Mouse (Mus musculus): ENCODE data around the gene Hp1bp3. TPM values are rescaled to one million over a fixed set of nuclear protein-coding genes. Genes with fewer than 3 reads are reported as not detected.

The Hp1bp3 gene
- polyA plus RNA-seq, 1 experiment, result 138 TPM

- no peak for DNase-seq (ENCODE audit: low spot score)
These were observed 6.3 kb downstream of the Hp1bp3 start for GRCm38 (mm10) chr4:138222396-138222795.

- DNase-seq (ENCODE audit: low spot score), result no peak
These were observed 7.5 kb downstream of the Hp1bp3 start for GRCm38 (mm10) chr4:138223623-138224022.

- no peak for DNase-seq (ENCODE audit: low spot score)
These were observed 30.9 kb downstream of the Hp1bp3 start for GRCm38 (mm10) chr4:138246756-138247665.

- peak; percentile 44 for DNase-seq (ENCODE audit: low spot score)
These were observed 34.2 kb downstream of the Hp1bp3 start, which contains the start of the genes Sh2d5 and Kif17 for GRCm38 (mm10) chr4:138250088-138250960. Gene Sh2d5 (plus strand): TSS chr4:138250403. Gene Kif17 (plus strand): TSS chr4:138250435.

- DNase-seq (ENCODE audit: low spot score), result no peak
These were observed 35.7 kb downstream of the Hp1bp3 start for GRCm38 (mm10) chr4:138251819-138252218.

- DNase-seq (ENCODE audit: low spot score), result no peak
These were observed 36.1 kb downstream of the Hp1bp3 start for GRCm38 (mm10) chr4:138252231-138252630.

- DNase-seq (ENCODE audit: low spot score), result no peak
These were observed 41.1 kb downstream of the Hp1bp3 start for GRCm38 (mm10) chr4:138257116-138257687.

GRCm38 (mm10) chr4:138258663-138259062, 42.6 kb downstream of the Hp1bp3 start:
- no peak for DNase-seq (ENCODE audit: low spot score)

- DNase-seq (ENCODE audit: low spot score), result no peak
These were observed 43.4 kb downstream of the Hp1bp3 start for GRCm38 (mm10) chr4:138259482-138259881.

GRCm38 (mm10) chr4:138261843-138262681, 46.0 kb downstream of the Hp1bp3 start:
- DNase-seq (ENCODE audit: low spot score), result peak; percentile 78

- no peak for DNase-seq (ENCODE audit: low spot score)
These were observed 51.8 kb downstream of the Hp1bp3 start for GRCm38 (mm10) chr4:138267869-138268268.

GRCm38 (mm10) chr4:138272011-138272997, 56.2 kb downstream of the Hp1bp3 start:
- no peak for DNase-seq (ENCODE audit: low spot score)

- no peak for DNase-seq (ENCODE audit: low spot score)
These were observed 62.2 kb downstream of the Hp1bp3 start for GRCm38 (mm10) chr4:138278346-138278745.

GRCm38 (mm10) chr4:138282834-138283233, 66.7 kb downstream of the Hp1bp3 start:
- no peak for DNase-seq (ENCODE audit: low spot score)

GRCm38 (mm10) chr4:138286411-138286810, 70.3 kb downstream of the Hp1bp3 start:
- no peak for DNase-seq (ENCODE audit: low spot score)

- DNase-seq (ENCODE audit: low spot score), result no peak
These were observed 72.6 kb downstream of the Hp1bp3 start for GRCm38 (mm10) chr4:138288691-138289090.

GRCm38 (mm10) chr4:138292028-138292427, 75.9 kb downstream of the Hp1bp3 start:
- no peak for DNase-seq (ENCODE audit: low spot score)

- no peak for DNase-seq (ENCODE audit: low spot score)
These were observed 77.3 kb downstream of the Hp1bp3 start for GRCm38 (mm10) chr4:138293261-138293948.

- DNase-seq (ENCODE audit: low spot score), result no peak
These were observed 78.0 kb downstream of the Hp1bp3 start for GRCm38 (mm10) chr4:138293949-138294550.
